Mouse (Mus musculus): ENCODE results near the gene Gm45015.
"Not testable (repeated sequence)": the region's sequence is repeated elsewhere in the genome, so short reads cannot be mapped to it uniquely, and the experiment has no call there.

The Gm45015 gene

GRCm38 (mm10) chrX:73336740-73337139 is at the start of gene Gm45015:
Gene Gm45015 (minus strand): TSS chrX:73336840.
- no peak for DNase-seq (ENCODE audit: low read depth)

DNA sequence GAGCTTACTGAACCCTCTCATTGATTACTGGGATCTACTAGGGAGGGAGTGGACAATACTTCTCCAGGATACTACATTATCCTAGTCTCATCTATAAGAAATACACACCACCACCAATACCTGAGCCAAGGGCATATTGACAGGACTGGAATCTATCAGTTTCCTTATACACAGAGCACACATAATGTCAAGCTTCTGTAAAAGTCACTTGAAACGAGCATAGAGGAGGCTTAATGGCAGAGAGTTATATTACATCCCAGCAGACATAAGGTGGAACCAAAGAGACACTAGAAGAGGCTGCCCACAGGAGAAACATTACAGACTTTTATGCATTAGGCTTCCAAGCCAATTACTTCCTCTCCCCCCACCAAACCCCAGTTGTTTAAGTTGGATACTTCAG is 48.3 kb upstream of the Gm45015 start:
- no peak for DNase-seq (ENCODE audit: low read depth)

GRCm38 (mm10) chrX:73384419-73384818 is 47.8 kb upstream of the Gm45015 start:
- no peak for DNase-seq (ENCODE audit: low read depth)

- no peak for DNase-seq (ENCODE audit: low read depth)
Observed at GRCm38 (mm10) chrX:73363291-73363690, 26.7 kb upstream of the Gm45015 start.

- no peak for DNase-seq (ENCODE audit: low read depth)
Observed at GRCm38 (mm10) chrX:73356719-73357118, 20.1 kb upstream of the Gm45015 start.

- no peak for DNase-seq (ENCODE audit: low read depth)
Observed at GRCm38 (mm10) chrX:73356163-73356562, 19.5 kb upstream of the Gm45015 start.

DNA sequence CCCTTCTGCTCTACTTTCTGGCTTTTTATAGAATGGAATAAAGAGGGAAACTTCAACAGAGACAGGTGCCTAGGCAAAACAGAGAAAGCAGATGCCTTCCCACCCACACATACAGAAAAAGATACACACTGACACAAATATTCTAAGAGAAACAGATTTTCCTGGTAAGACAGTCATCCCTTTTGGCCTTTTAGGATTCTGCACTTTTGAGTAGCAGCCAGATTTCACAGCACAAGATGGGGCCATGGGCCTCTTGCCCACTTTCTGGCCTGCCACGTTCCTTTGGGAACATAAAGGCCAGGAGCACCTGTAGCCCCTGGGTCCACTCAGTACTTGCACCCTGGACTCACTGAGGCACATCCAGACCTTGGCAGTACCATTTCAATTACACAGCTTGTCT is 7.7 kb upstream of the Gm45015 start:
- DNase-seq (ENCODE audit: low read depth): no peak

DNA sequence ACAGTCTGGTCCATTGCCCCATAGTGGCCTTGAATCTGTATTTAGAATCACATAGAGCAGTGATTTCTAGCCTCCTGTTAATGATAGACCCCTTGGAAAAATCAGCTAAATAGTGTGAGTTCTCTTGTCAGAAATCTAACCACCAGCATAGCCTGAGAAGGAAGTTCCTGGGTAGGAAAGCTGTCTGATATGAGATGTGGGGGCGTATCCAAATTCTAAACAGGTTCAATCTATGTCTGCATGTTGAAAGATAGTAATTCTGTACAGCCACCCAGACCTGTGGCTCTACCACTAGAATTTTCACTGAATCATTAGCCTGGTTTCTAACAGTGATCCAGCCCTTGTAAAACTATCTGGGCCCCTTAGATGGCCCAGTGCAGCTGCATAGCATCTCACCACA is 7.2 kb upstream of the Gm45015 start:
- no peak for DNase-seq (ENCODE audit: low read depth)

GRCm38 (mm10) chrX:73342941-73343735 is 6.5 kb upstream of the Gm45015 start:
- no peak for DNase-seq (ENCODE audit: low read depth)

GRCm38 (mm10) chrX:73342483-73342895 is 5.8 kb upstream of the Gm45015 start, which contains the start of gene Zfp275:
Gene Zfp275 (plus strand): TSS chrX:73342621.
- no peak for DNase-seq (ENCODE audit: low read depth)

GRCm38 (mm10) chrX:73342068-73342467 is 5.4 kb upstream of the Gm45015 start:
- no peak for DNase-seq (ENCODE audit: low read depth)

DNA sequence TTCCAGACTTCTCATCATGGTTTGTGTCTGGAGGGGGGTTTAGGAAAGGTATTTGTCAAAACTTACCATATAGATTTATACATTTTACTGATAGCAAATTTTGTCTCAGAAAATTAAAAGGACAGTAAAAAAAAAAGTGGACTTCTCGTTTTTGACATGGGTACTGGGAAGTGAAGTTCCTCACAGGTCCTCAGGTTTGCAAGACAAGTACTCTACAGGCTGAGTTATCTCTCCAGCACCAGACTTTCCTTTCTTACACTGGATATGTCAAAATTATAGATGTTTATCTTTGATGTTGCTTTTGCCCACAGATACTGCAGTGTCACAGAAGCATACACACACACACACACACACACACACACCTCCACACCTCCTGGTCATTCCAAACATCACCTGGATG is 4.8 kb upstream of the Gm45015 start:
- no peak for DNase-seq (ENCODE audit: low read depth)

GRCm38 (mm10) chrX:73333548-73333947 is 3.1 kb downstream of the Gm45015 start:
- no peak for DNase-seq (ENCODE audit: low read depth)

- DNase-seq (ENCODE audit: low read depth): no peak
Observed at GRCm38 (mm10) chrX:73327215-73327614, 9.4 kb downstream of the Gm45015 start.

DNA sequence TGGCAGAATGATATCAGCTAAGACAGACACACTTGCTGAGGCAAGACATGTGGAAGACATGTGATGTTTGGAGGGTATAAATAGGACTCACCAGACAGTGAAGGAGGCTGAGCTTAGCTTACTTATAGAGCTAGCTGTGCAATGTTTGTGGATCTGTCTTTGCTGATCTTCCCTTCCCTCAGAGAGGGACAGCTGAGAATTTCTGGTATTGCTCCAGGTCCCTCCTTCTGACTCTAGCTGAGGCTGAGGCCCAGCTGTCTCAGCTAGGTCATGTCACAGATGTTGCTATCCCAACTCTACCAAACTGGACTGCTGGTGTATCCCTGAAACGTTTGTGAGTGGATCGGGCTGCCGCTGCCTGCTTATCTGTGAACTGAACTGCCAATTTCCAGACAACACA is 15.6 kb downstream of the Gm45015 start:
- DNase-seq (ENCODE audit: low read depth): no peak

GRCm38 (mm10) chrX:73312522-73312921 is 24.1 kb downstream of the Gm45015 start:
- peak; percentile 33 for DNase-seq (ENCODE audit: low read depth)

DNA sequence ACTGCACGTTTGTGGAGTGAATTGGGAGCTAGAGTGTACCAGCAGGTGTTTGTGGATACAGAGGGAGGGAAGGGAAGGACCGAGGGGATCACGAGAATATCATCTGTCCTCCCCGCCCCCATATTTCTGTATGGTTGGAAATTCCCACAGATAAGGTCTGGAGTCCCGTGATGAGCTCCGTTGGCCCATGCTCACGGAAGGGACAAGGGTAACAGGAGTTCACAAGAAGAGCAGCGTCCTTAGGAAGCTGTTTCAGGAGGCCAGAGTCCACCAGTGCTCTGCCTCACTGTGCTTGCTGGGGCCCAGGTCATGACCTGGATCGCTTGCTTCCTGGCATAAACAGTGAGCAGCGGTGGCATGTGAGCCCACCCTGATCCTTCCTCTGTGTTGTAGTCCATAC is 40.9 kb downstream of the Gm45015 start:
- not testable (repeated sequence) for DNase-seq (ENCODE audit: low read depth)

GRCm38 (mm10) chrX:73292876-73293275 is 43.8 kb downstream of the Gm45015 start, which contains the start of the genes Xlr5a and Xlr5c:
Gene Xlr5a (minus strand): TSS chrX:73292976.
Gene Xlr5c (minus strand): TSS chrX:73292976.
- not testable (repeated sequence) for DNase-seq (ENCODE audit: low read depth)

All from c-Kit-positive CD71-negative TER-119-negative erythroid progenitor cells, embryonic 14.5 days (primary cell).